Mouse (Mus musculus) spleen, postnatal 10 days (tissue): Measurements from ENCODE around the gene Casz1.

Experiments
- DNase-seq, 2 experiments: peaks; one replicate each; pipeline ENCODE4 v3.0.0; 2021 to 2022; ENCODE audit warnings: low spot score in 2 of 2

The Casz1 gene

GRCm38 (mm10) chr4:148804137-148804779, at the start of gene Casz1:
TSS of gene Casz1 (plus strand) at chr4:148804429.
- DNase-seq, result peak in 1 of 2 experiments; percentile 53

- DNase-seq, result no peak
Measured at GRCm38 (mm10) chr4:148758863-148759262, 45.4 kb upstream of the Casz1 start.

GRCm38 (mm10) chr4:148760152-148760551, 44.1 kb upstream of the Casz1 start:
- no peak for DNase-seq

GRCm38 (mm10) chr4:148766021-148766775, 38.0 kb upstream of the Casz1 start:
- no peak for DNase-seq

- DNase-seq, result no peak
Measured at GRCm38 (mm10) chr4:148767655-148768305, 36.4 kb upstream of the Casz1 start.

GRCm38 (mm10) chr4:148768649-148769048, 35.6 kb upstream of the Casz1 start:
- no peak for DNase-seq

GRCm38 (mm10) chr4:148770582-148771408, 33.4 kb upstream of the Casz1 start:
- DNase-seq, result no peak

- DNase-seq, result no peak
Measured at GRCm38 (mm10) chr4:148771409-148771929, 32.8 kb upstream of the Casz1 start.

- DNase-seq, result no peak
Measured at GRCm38 (mm10) chr4:148772658-148773057, 31.6 kb upstream of the Casz1 start.

GRCm38 (mm10) chr4:148774036-148774435, 30.2 kb upstream of the Casz1 start:
- no peak for DNase-seq

- no peak for DNase-seq
Measured at GRCm38 (mm10) chr4:148775476-148776269, 28.6 kb upstream of the Casz1 start.

- DNase-seq, result no peak
Measured at GRCm38 (mm10) chr4:148780097-148780621, 24.1 kb upstream of the Casz1 start.

GRCm38 (mm10) chr4:148781516-148781915, 22.7 kb upstream of the Casz1 start:
- DNase-seq, result no peak

GRCm38 (mm10) chr4:148782880-148783279, 21.3 kb upstream of the Casz1 start:
- no peak for DNase-seq

- DNase-seq, result no peak
Measured at GRCm38 (mm10) chr4:148783760-148784159, 20.5 kb upstream of the Casz1 start.

GRCm38 (mm10) chr4:148785053-148785567, 19.1 kb upstream of the Casz1 start:
- no peak for DNase-seq

- no peak for DNase-seq
Measured at GRCm38 (mm10) chr4:148785995-148786394, 18.2 kb upstream of the Casz1 start.

GRCm38 (mm10) chr4:148790940-148791339, 13.3 kb upstream of the Casz1 start:
- DNase-seq, result no peak

GRCm38 (mm10) chr4:148795038-148795437, 9.2 kb upstream of the Casz1 start:
- no peak for DNase-seq
